Mouse (Mus musculus) embryonic fibroblast, embryonic 13.5 days (primary cell): ENCODE measurements at regions not wholly inside any gene's neighbourhood (a gene's known extent, or its start where the extent isn't known, plus 50 kb on each side); places are given as distances from the start of the nearest gene placed in this dataset.
"Not testable (repeated sequence)": the region's sequence is repeated elsewhere in the genome, so short reads cannot be mapped to it uniquely, and the experiment has no call there.

Experiments
- CTCF ChIP-seq: IDR thresholded peaks from 2 replicates; pipeline ENCODE4 v1.5.1; 2011; ENCODE audit warnings: mild to moderate bottlenecking, control low read depth, low read length, moderate library complexity, borderline replicate concordance; ENCODE audit not compliant: insufficient read depth
- POLR2A ChIP-seq: IDR thresholded peaks from 2 replicates; pipeline ENCODE4 v1.6.1; 2011; ENCODE audit warnings: low read depth, mild to moderate bottlenecking, control low read depth, low read length, moderate library complexity

- TF ChIP-seq CTCF: not testable (repeated sequence)
- TF ChIP-seq POLR2A: peak; percentile 97
Observed at GRCm38 (mm10) chr15:32778599-32779273, 534.1 kb downstream of the Sema5a start.
